Mouse (Mus musculus): ENCODE measurements around the gene Ccna2. TPM values are rescaled to one million over a fixed set of nuclear protein-coding genes. Genes with fewer than 3 reads are reported as not detected.

Ccna2 gene
- polyA plus RNA-seq, 1 experiment from 2014 or later: 210 TPM

- no peak overlapping the region for H3K27ac ChIP-seq (ENCODE audit: low read depth)
- H3K9ac ChIP-seq (ENCODE audit: low read length): no peak overlapping the region
- ATAC-seq (replicated peaks; ENCODE audit: low FRiP score, low TSS enrichment, low read depth) (no peak), DNase-seq (ENCODE audit: low spot score) (no peak)
- 40% methylated on average over 2 of the region's 2 CpGs for whole genome bisulfite sequencing
- H3K9me3 ChIP-seq (ENCODE audit: control insufficient read depth, low read length): no peaks in the 10 kb centered on the region
- no peak overlapping the region for H3K4me3 ChIP-seq (ENCODE audit: low read depth, low read length)
- peak overlapping the region; percentile 65 for H3K4me2 ChIP-seq (ENCODE audit: low read length)
- peaks cover 8% of the 10 kb centered on the region for H3K4me1 ChIP-seq (replicated peaks; ENCODE audit: control insufficient read depth, insufficient read depth, low read length)
- H3K27me3 ChIP-seq (replicated peaks; ENCODE audit: control insufficient read depth, insufficient read depth, low read length): no peaks in the 10 kb centered on the region
- no peaks in the 10 kb centered on the region for H3K36me3 ChIP-seq (ENCODE audit: control insufficient read depth, insufficient read depth, low read length)
These were observed 40.7 kb downstream of the Ccna2 start for GRCm38 (mm10) chr3:36531242-36531641.

GRCm38 (mm10) chr3:36530781-36531180 lies 41.2 kb downstream of the Ccna2 start:
- H3K4me2 ChIP-seq (ENCODE audit: low read length): no peak overlapping the region
- H3K27me3 ChIP-seq (replicated peaks; ENCODE audit: control insufficient read depth, insufficient read depth, low read length): no peaks in the 10 kb centered on the region
- no peak for DNase-seq (ENCODE audit: low spot score)
- no peaks in the 10 kb centered on the region for H3K36me3 ChIP-seq (ENCODE audit: control insufficient read depth, insufficient read depth, low read length)
- no peak overlapping the region for H3K9ac ChIP-seq (ENCODE audit: low read length)
- no peak overlapping the region for H3K4me3 ChIP-seq (ENCODE audit: low read depth, low read length)
- no peaks in the 10 kb centered on the region for H3K9me3 ChIP-seq (ENCODE audit: control insufficient read depth, low read length)
- H3K4me1 ChIP-seq (replicated peaks; ENCODE audit: control insufficient read depth, insufficient read depth, low read length): peaks cover 8% of the 10 kb centered on the region
- 81% methylated on average over 5 of the region's 5 CpGs for WGBS
- no peak for ATAC-seq (replicated peaks; ENCODE audit: low FRiP score, low TSS enrichment, low read depth)
- no peak overlapping the region for H3K27ac ChIP-seq (ENCODE audit: low read depth)

- DNase-seq (ENCODE audit: low spot score) (no peak), ATAC-seq (replicated peaks; ENCODE audit: low FRiP score, low TSS enrichment, low read depth) (no peak)
- Histone ChIP-seq H3K9me3 (ENCODE audit: control insufficient read depth, low read length) (no peaks in the 10 kb centered on the region), H3K27ac (ENCODE audit: low read depth) (no peak overlapping the region), H3K4me3 (ENCODE audit: low read depth, low read length) (no peak overlapping the region), H3K4me1 (replicated peaks; ENCODE audit: control insufficient read depth, insufficient read depth, low read length) (peaks cover 8% of the 10 kb centered on the region), H3K27me3 (replicated peaks; ENCODE audit: control insufficient read depth, insufficient read depth, low read length) (no peaks in the 10 kb centered on the region), H3K36me3 (ENCODE audit: control insufficient read depth, insufficient read depth, low read length) (no peaks in the 10 kb centered on the region), H3K4me2 (ENCODE audit: low read length) (no peak overlapping the region), H3K9ac (ENCODE audit: low read length) (no peak overlapping the region)
- WGBS: 86% methylated on average over 6 of the region's 6 CpGs
These were observed 41.6 kb downstream of the Ccna2 start for GRCm38 (mm10) chr3:36530345-36530744.

- ATAC-seq (replicated peaks; ENCODE audit: low FRiP score, low TSS enrichment, low read depth): no peak
- Histone ChIP-seq H3K4me3 (ENCODE audit: low read depth, low read length) (no peak overlapping the region), H3K9me3 (ENCODE audit: control insufficient read depth, low read length) (no peaks in the 10 kb centered on the region), H3K36me3 (ENCODE audit: control insufficient read depth, insufficient read depth, low read length) (no peaks in the 10 kb centered on the region), H3K4me1 (replicated peaks; ENCODE audit: control insufficient read depth, insufficient read depth, low read length) (no peaks in the 10 kb centered on the region), H3K27ac (ENCODE audit: low read depth) (no peak overlapping the region), H3K4me2 (ENCODE audit: low read length) (no peak overlapping the region), H3K27me3 (replicated peaks; ENCODE audit: control insufficient read depth, insufficient read depth, low read length) (peaks cover 30% of the 10 kb centered on the region), H3K9ac (ENCODE audit: low read length) (no peak overlapping the region)
- 61% methylated on average over 3 of the region's 3 CpGs for WGBS
- DNase-seq (ENCODE audit: low spot score): no peak
These were observed 47.5 kb downstream of the Ccna2 start for GRCm38 (mm10) chr3:36524466-36524865.

GRCm38 (mm10) chr3:36522137-36522536 lies 49.8 kb downstream of the Ccna2 start:
- no peaks in the 10 kb centered on the region for H3K4me1 ChIP-seq (replicated peaks; ENCODE audit: control insufficient read depth, insufficient read depth, low read length)
- no peak overlapping the region for H3K9ac ChIP-seq (ENCODE audit: low read length)
- no peaks in the 10 kb centered on the region for H3K9me3 ChIP-seq (ENCODE audit: control insufficient read depth, low read length)
- H3K4me3 ChIP-seq (ENCODE audit: low read depth, low read length): no peak overlapping the region
- H3K27me3 ChIP-seq (replicated peaks; ENCODE audit: control insufficient read depth, insufficient read depth, low read length): peaks cover 30% of the 10 kb centered on the region
- ATAC-seq (replicated peaks; ENCODE audit: low FRiP score, low TSS enrichment, low read depth): no peak
- no peak for DNase-seq (ENCODE audit: low spot score)
- 14% methylated on average over 4 of the region's 4 CpGs for WGBS
- no peak overlapping the region for H3K27ac ChIP-seq (ENCODE audit: low read depth)
- H3K4me2 ChIP-seq (ENCODE audit: low read length): no peak overlapping the region
- no peaks in the 10 kb centered on the region for H3K36me3 ChIP-seq (ENCODE audit: control insufficient read depth, insufficient read depth, low read length)

- Histone ChIP-seq H3K4me3 (ENCODE audit: low read depth, low read length) (peak within 1 kb of the TSS; percentile 40), H3K36me3 (ENCODE audit: control insufficient read depth, insufficient read depth, low read length) (no peaks in the 10 kb centered on the region), H3K9ac (ENCODE audit: low read length) (peak within 1 kb of the TSS; percentile 6; the same call in 1 of the 2 replicates), H3K4me2 (ENCODE audit: low read length) (peak within 1 kb of the TSS; percentile 88), H3K27ac (ENCODE audit: low read depth) (no peak within 1 kb of the TSS), H3K27me3 (replicated peaks; ENCODE audit: control insufficient read depth, insufficient read depth, low read length) (peaks cover 32% of the 10 kb centered on the region), H3K9me3 (ENCODE audit: control insufficient read depth, low read length) (no peaks in the 10 kb centered on the region), H3K4me1 (replicated peaks; ENCODE audit: control insufficient read depth, insufficient read depth, low read length) (no peaks in the 10 kb centered on the region)
- ATAC-seq (replicated peaks; ENCODE audit: low FRiP score, low TSS enrichment, low read depth): 0 out of 2 replicates have a peak, but pooled peaks have one; percentile 40
- peak; percentile 71 for DNase-seq (ENCODE audit: low spot score)
- WGBS: 1% methylated on average over 51 of the region's 51 CpGs
These were observed 50.6 kb downstream of the Ccna2 start, which contains the start of gene Gm11549 for GRCm38 (mm10) chr3:36521073-36522060. Gene Gm11549 (minus strand): TSS chr3:36521813.

- no peak overlapping the region for H3K4me2 ChIP-seq (ENCODE audit: low read length)
- WGBS: 85% methylated on average over 9 of the region's 9 CpGs
- no peak overlapping the region for H3K9ac ChIP-seq (ENCODE audit: low read length)
These were observed 55.8 kb downstream of the Ccna2 start for GRCm38 (mm10) chr3:36516196-36516595.

More at GRCm38 (mm10) chr3:36516196-36516595, 55.8 kb downstream of the Ccna2 start:
- Histone ChIP-seq H3K4me3 (ENCODE audit: low read depth, low read length) (no peak overlapping the region), H3K9me3 (ENCODE audit: control insufficient read depth, low read length) (no peaks in the 10 kb centered on the region), H3K36me3 (ENCODE audit: control insufficient read depth, insufficient read depth, low read length) (no peaks in the 10 kb centered on the region), H3K27me3 (replicated peaks; ENCODE audit: control insufficient read depth, insufficient read depth, low read length) (peaks cover 16% of the 10 kb centered on the region), H3K27ac (ENCODE audit: low read depth) (no peak overlapping the region), H3K4me1 (replicated peaks; ENCODE audit: control insufficient read depth, insufficient read depth, low read length) (no peaks in the 10 kb centered on the region)
- ATAC-seq (replicated peaks; ENCODE audit: low FRiP score, low TSS enrichment, low read depth) (no peak), DNase-seq (ENCODE audit: low spot score) (no peak)
